Comparison of ENCODE assay signal across 21 mouse cellular contexts in the genomic region with DNA sequence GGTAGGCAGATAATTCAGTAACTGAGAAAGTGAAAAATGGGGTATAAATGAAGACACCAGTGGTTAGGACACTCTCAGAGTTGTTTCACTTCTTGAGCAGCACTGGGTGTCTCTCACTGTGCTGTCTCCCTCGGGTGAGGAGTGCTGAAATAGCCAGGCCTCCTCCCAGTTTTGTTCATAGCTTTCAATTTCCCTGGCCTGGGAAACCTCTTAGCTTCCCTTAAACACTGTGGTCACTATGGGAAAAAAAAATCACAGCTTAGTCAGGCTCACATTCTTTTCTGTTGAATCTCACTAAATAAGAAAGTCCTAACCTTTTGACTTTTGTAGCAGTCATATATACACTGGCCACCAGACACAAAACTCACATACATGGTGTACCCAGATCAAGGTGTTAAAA. TPM values are rescaled to one million over a fixed set of nuclear protein-coding genes. Genes with fewer than 3 reads are reported as not detected.
DNase-seq lines count a peak whose midpoint lies in the region; TF ChIP-seq lines count a peak whose summit lies in the region.
"Had no signal": no experiment of that assay in that cellular context is flagged by ENCODE, and none has a peak within 500 bp of the region (broad histone marks: within the 10 kb centered on the region; RNA-seq: fewer than 3 reads in every experiment).

Gene Ifi205, minus strand, starts transcription at position 113 of the 400 bp plus-strand sequence.

- peak; percentile 44 to 53 for DNase-seq in heart, adult 2 months
- DNase-seq in heart, postnatal 25 days (ENCODE audit: low spot score): no peak
- DNase-seq in 3134 (ENCODE audit: extremely low read depth, insufficient read length, low spot score) (peak; percentile 73), NIH3T3 (ENCODE audit: low read depth) (peak; percentile 79)
- no peak for DNase-seq in urinary bladder, adult 18-20 months (ENCODE audit: low spot score in 2 of 2)
- DNase-seq in urinary bladder, postnatal 4 days (ENCODE audit: low spot score in 2 of 2): no peak
- DNase-seq in frontal cortex, postnatal 36 days (ENCODE audit: low spot score in 2 of 2): no peak
- DNase-seq: adrenal gland, adult 8-10 months; cerebellum, adult 9-10 months; forebrain, postnatal 0 days; heart, postnatal 14 days; retina, postnatal 1 day; thymus, postnatal 36 days had no signal

- no peaks in the 10 kb centered on the region for H3K4me1 ChIP-seq in heart, adult 2 months (ENCODE audit: control insufficient read depth, insufficient read depth, low read length)
- H3K4me1 ChIP-seq: forebrain, embryonic 10.5 days; limb, embryonic 13.5 days; liver, embryonic 15.5 days had no signal

- 11% methylated on average over 1 of the region's 1 CpGs for WGBS in heart, adult 2 months
- WGBS in macrophage (ENCODE audit: missing documents): 27% methylated on average over 1 of the region's 1 CpGs

- H3K79me2 ChIP-seq in heart, adult 2 months (replicated peaks; ENCODE audit: control insufficient read depth, insufficient read depth, low read length): no peaks in the 10 kb centered on the region
- peaks cover 35% of the 10 kb centered on the region; the same call in 1 of the 2 replicates for H3K79me2 ChIP-seq in macrophage (ENCODE audit: inconsistent target)

- intact Hi-C loops in heart, adult 2 months (cut with DNase I): no loop called here
- intact Hi-C loops in heart, postnatal 25 days (cut with DNase I): no loop called here

- no peak within 1 kb of the TSS for H3K4me3 ChIP-seq in heart, adult 2 months
- no peak within 1 kb of the TSS for H3K4me3 ChIP-seq in macrophage (ENCODE audit: inconsistent target)
- H3K4me3 ChIP-seq: forebrain, embryonic 10.5 days; limb, embryonic 13.5 days; liver, embryonic 15.5 days had no signal

- peak within 1 kb of the TSS; percentile 26 for H3K27ac ChIP-seq in heart, adult 2 months
- no peak within 1 kb of the TSS for H3K27ac ChIP-seq in macrophage
- H3K27ac ChIP-seq: forebrain, embryonic 10.5 days; hindbrain, embryonic 14.5 days; limb, embryonic 13.5 days; liver, embryonic 15.5 days had no signal

- H3K36me3 ChIP-seq in heart, adult 2 months (ENCODE audit: control insufficient read depth, insufficient read depth, low read length): no peaks in the 10 kb centered on the region
- peaks cover 6% of the 10 kb centered on the region; the same call in 1 of the 2 replicates for H3K36me3 ChIP-seq in macrophage (ENCODE audit: inconsistent target)
- H3K36me3 ChIP-seq: forebrain, embryonic 10.5 days; limb, embryonic 13.5 days; liver, embryonic 15.5 days had no signal

- TF ChIP-seq POLR2A in heart, adult 2 months (IDR thresholded peaks at IDR 0.05; ENCODE audit: insufficient read depth, low read depth, low read length): peak; percentile 75

- H3K27me3 ChIP-seq in heart, adult 2 months (ENCODE audit: control insufficient read depth, insufficient read depth, low read length): no peaks in the 10 kb centered on the region
- H3K27me3 ChIP-seq: limb, embryonic 13.5 days; liver, embryonic 15.5 days; Patski had no signal

- no peak for TF ChIP-seq CTCF in heart, adult 2 months (IDR thresholded peaks at IDR 0.05)

- no peak for TF ChIP-seq EP300 in heart, adult 2 months (IDR thresholded peaks at IDR 0.05; ENCODE audit: insufficient read depth, low read depth, low read length)

- H3K9ac ChIP-seq in heart, adult 2 months (ENCODE audit: low read depth, low read length): no peak within 1 kb of the TSS
- H3K9ac ChIP-seq: forebrain, postnatal 0 days; hindbrain, embryonic 14.5 days; limb, embryonic 13.5 days; liver, embryonic 15.5 days had no signal

RNA-seq across cellular contexts. Expression of gene Ifi205, which starts in this region (rescaled TPM):
- 10 to 100 TPM; 15.8 to 18.2 TPM for total RNA-seq in heart, adult 2 months (2021)
- 1.8 and 2.5 TPM in 2 replicates for polyA plus RNA-seq in heart, adult 2 months (2012; rRNA removed)
- 1 to 10 TPM; 5.2 to 6.0 TPM for total RNA-seq in heart, postnatal 25 days (2021)
- total RNA-seq in macrophage (2018; cell fraction: chromatin; rRNA removed): 1,000 to 10,000 TPM in 6 of 26 experiments, 100 to 1,000 TPM in 15, 10 to 100 TPM in 2, 1 to 10 TPM in 3; 6.2 to 1,635 (median 480) TPM
- total RNA-seq in macrophage (2018; cell fraction: cytosol; rRNA removed): 1,000 to 10,000 TPM in 4 of 26 experiments, 100 to 1,000 TPM in 14, 10 to 100 TPM in 8; 14.6 to 1,283 (median 441) TPM
- 1,000 to 10,000 TPM in 5 of 26 experiments, 100 to 1,000 TPM in 16, 10 to 100 TPM in 4, 1 to 10 TPM in 1; 8.2 to 1,286 (median 462) TPM for total RNA-seq in macrophage (2018; cell fraction: nucleus; rRNA removed)
- 33.0 to 58.3 TPM (median 40.1 TPM) in 3 replicates for polyA plus RNA-seq in macrophage (2018)
- total RNA-seq: forebrain, postnatal 0 days; left cerebral cortex, postnatal 14 days had no signal
- polyA plus RNA-seq: forebrain, embryonic 10.5 days; forebrain, postnatal 0 days; hindbrain, embryonic 14.5 days; midbrain, embryonic 16.5 days had no signal

Comparison
In these comparisons a context has a peak if more than half of its experiments do, and no peak if none do; other contexts are left out.
1. DNase-seq: peak in heart, adult 2 months (2 of 2), 3134 (single experiment) and NIH3T3 (single experiment); none in heart, postnatal 25 days (single experiment), urinary bladder, adult 18-20 months (0 of 2), urinary bladder, postnatal 4 days (0 of 2) and frontal cortex, postnatal 36 days (0 of 2).